Mouse (Mus musculus) cerebellum, adult 2 months (tissue): ENCODE measurements around the gene Cep68.

Experiments
- CTCF ChIP-seq: fragments of 200-500 bp; IDR thresholded peaks from 2 replicates; pipeline ENCODE4 v1.5.1; 2011; ENCODE audit warnings: low read depth, mild to moderate bottlenecking, control low read depth, low read length, moderate library complexity, borderline replicate concordance; ENCODE audit not compliant: insufficient read depth
- POLR2A ChIP-seq: fragments of 200-500 bp; IDR thresholded peaks from 2 replicates; pipeline ENCODE4 v1.6.1; 2011; ENCODE audit warnings: low read length, control low read depth, borderline replicate concordance; ENCODE audit not compliant: insufficient read depth

GRCm38 (mm10) chr11:20248277-20248676 lies 952 bp downstream of the Cep68 start:
- TF ChIP-seq CTCF: no peak
- TF ChIP-seq POLR2A: no peak
